Mouse (Mus musculus): ENCODE data around the gene Evpl.

Evpl gene

DNA sequence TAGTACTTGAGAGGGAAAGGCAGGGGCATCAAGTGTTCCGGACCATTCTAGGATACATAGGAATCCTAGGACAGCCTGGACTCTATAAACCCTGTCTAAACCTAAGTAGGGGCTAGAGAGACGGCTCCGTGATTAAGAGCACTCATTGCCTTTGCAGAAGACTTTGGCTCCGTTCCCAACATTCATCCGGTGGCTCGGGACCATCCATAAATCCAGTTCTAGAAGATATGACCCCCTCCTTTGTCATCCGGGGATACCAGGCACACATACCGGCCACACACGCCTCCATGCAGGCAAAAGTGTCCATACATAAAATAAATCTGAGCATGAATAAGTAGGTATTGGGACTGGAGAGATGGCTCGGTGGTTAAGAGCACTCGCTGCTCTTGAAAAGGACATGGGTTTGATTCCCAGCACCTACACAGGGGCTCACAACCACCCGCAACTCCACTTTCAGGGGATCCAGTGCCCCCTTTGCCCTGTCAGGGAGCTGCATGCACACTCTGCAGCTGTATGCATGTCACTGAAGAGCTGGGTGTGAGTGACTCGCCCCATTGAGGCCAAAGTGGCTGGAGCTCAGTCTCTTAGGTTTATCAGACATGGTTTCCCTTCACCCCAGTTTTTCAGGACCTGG lies 23.9 kb downstream of the Evpl start:
- no peak for DNase-seq (ENCODE audit: low spot score in 2 of 2)

GRCm38 (mm10) chr11:116212847-116213246 lies 25.0 kb downstream of the Evpl start:
- no peak for DNase-seq (ENCODE audit: low spot score in 2 of 2)

- DNase-seq (ENCODE audit: low spot score in 2 of 2), result no peak
Measured at GRCm38 (mm10) chr11:116210696-116211095, 27.2 kb downstream of the Evpl start.

GRCm38 (mm10) chr11:116209257-116209656 lies 28.6 kb downstream of the Evpl start:
- no peak for DNase-seq (ENCODE audit: low spot score in 2 of 2)

DNA sequence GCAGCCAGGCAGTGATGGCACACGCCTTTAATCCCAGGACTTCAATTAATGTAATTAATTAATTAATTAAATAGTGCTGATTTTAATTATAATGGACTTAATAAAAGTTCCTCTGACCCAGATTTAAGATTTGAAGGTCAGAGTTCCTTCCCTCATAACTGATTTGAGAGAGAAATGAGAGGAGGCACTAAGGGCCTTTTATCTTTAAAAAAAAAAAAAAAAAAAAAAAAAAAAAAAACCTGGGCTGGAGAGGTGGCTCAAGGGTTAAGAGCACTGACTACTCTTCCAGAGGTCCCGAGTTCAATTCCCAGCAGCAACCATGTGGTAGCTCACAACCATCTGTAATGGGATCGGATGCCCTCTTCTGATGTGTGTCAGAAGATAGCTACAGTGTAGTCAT lies 29.2 kb downstream of the Evpl start:
- DNase-seq (ENCODE audit: low spot score in 2 of 2), result no peak

- no peak for DNase-seq (ENCODE audit: low spot score in 2 of 2)
Measured at GRCm38 (mm10) chr11:116206678-116207077, 31.2 kb downstream of the Evpl start.

DNA sequence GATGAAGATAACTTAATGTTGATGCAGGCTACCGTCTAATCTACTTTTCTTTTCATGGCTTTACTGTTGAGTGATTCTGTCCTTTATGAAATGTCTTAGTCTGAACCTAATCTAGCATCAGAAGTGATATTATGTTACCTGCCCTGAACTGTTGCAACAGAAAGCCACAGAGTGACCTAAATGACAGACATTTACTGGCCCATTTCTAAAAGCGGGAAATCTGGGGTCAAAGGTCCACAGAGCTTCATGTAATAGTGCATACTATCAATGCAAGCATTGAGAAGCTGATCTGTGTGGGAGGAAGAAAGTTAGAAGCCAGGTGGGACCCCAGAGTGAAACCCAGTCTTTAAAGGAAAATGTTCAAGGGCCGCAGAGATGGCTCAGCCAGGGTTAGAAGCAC lies 34.7 kb downstream of the Evpl start:
- no peak for DNase-seq (ENCODE audit: low spot score in 2 of 2)

DNA sequence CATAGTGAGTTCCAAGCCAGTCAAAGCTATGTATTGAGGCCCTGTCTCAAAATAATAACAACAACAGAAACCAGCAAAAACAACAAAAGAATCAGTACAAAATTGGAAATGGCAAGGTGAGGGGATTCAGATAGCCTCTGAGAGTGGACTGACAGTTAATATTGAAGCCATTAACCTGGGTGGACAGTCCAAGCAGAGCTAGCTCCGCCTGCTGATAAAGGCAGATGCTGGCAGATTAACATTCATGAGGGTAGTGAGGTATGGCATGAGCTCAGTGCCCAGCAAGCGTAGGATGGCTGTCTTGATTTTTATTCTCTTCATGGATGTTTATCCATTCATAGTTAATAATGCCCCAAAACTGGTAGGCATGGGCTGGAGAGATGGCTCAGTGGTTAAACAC lies 36.7 kb downstream of the Evpl start:
- DNase-seq (ENCODE audit: low spot score in 2 of 2), result no peak

DNA sequence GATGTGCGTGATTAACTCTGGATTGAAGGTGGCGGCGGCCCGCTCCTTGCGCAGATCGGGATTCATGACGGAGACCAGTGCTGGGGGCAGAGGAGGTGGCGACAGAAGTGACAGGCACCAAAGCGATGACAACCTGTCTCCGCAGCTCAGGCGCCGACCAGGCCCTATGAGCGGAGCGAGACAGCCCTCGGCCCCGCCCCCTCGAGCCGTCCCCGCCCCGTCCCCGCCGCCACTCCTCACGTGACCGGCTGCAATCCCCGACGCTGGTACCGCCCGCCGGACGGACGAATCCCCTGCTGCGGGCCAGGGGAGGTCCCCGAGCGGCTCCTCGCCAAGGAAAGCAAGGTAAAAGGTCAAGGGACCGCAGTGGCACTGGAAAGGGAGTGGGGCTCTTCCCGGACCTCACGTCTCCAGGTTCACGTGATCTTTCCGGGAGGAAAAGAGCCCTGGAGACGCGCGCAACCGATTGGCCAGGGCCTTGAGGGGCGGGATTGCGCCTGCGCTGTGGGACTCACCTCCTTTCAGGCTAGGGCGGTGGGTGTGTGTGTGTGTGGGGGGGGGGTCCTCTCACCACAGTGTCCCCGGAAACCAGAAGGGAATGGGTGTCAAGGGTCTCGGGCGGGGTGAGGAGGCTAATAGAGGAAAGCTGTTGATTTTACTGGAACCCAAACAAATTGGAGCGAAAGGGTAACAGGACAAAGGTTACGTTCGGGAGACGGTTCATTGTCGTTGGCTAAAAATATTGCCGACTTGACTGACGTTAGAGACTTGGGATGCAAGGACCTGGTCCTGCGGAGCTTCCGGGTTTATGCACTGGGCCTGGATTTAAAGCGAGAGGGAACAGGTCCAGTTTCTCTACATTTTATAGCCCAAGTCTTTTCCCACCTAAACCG lies 39.0 kb downstream of the Evpl start, which contains the start of the genes Ten1 and Acox1:
Ten1 (plus strand) TSS at position 217 of the 893 bp plus-strand sequence.
Acox1 (minus strand) TSS at position 407 of the 893 bp plus-strand sequence.
- peak; percentile 87 to 95 for DNase-seq (ENCODE audit: low spot score in 2 of 2)

- DNase-seq (ENCODE audit: low spot score in 2 of 2), result no peak
Measured at GRCm38 (mm10) chr11:116198132-116198531, 39.7 kb downstream of the Evpl start.

DNA sequence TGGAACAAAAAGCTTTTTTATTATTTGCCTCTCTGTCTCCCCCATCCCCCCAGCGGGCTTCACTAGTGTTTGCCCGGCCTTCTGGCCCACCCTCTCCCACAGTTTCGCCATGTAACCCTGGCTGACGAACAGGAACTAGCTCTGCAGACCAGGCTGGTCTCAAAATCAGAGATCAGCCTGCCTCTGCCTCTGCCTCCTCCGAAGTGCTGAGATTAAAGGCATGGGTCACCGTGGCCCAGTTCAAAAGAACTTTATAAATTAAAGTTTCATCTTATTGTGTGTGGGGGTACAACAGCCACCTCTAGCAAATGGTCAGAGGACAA lies 40.3 kb downstream of the Evpl start:
- no peak for DNase-seq (ENCODE audit: low spot score in 2 of 2)

- DNase-seq (ENCODE audit: low spot score in 2 of 2), result no peak
Measured at GRCm38 (mm10) chr11:116196866-116197583, 40.9 kb downstream of the Evpl start.

GRCm38 (mm10) chr11:116196336-116196735 lies 41.5 kb downstream of the Evpl start:
- no peak for DNase-seq (ENCODE audit: low spot score in 2 of 2)

GRCm38 (mm10) chr11:116195252-116195651 lies 42.6 kb downstream of the Evpl start:
- DNase-seq (ENCODE audit: low spot score in 2 of 2), result no peak

DNA sequence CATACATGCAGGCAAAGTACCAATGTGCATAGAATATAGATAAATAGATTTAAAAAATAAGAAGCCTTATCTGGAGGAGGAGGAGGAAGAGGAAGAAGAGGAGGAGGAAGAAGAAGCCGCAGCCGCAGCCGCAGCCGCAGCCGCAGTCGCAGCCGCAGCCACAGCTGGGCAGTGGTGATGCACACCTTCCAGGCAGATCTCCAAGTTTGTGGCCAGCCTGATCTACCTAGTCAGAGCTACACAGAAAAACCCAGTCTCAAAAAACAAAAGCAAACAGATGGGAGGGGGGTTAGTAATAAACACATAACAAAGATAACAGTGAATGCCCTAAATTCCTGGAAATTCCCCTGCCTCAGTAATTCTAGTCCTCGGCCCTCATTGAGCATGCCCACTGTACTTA lies 43.3 kb downstream of the Evpl start:
- DNase-seq (ENCODE audit: low spot score in 2 of 2), result no peak

DNA sequence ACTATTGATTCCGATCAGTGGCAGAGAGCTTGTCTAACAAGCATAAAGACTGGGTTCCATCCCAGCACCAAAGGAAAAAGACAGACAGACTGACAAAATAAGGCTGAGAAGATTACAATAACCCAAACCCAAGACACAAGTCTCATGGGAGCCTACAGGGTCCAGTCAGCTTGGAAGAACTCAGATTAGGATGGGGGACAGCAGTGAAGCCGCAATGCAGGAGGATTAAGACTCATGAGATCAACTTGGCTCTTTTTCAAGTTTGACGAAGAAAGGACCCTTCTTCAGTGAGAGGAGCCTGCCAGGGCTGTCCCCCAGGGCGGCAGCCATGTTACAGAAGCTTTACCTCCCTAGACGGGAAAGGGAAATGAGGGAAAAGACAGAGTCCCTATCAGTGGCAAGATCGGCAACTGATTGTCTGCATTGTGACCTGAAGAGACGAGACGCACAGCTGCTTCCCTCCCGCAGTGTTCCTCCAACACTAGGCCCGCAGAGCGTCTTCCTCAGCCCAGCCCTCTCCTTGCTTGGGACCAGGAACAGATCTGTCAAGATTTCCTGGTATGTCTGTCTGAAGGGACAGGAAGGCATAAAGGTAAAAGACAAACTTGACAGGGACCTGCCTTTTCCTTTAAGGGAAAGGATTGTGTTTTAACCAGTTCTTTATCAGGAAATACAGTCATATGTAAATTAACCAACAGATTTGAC lies 50.5 kb downstream of the Evpl start:
- no peak for DNase-seq (ENCODE audit: low spot score in 2 of 2)

DNA sequence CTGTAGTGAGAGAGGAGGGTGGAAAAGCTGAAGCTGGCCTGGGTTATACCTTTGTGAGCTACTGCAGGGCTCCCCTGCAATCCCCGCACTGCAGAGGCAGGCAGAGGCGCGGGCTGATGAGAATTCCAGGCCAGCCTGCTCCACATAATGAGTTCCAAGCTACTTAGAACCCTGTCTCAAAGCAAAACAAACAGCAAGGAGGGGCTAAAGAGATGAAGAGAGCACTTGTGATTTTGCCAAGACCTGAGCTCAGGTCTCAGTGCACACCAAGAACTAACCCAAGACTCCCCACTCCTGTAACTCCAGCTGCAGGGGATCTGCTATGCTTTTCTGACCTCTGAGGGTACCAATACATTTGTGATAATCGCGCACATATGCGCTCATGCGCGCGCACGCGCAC lies 51.5 kb downstream of the Evpl start:
- DNase-seq (ENCODE audit: low spot score in 2 of 2), result no peak

DNA sequence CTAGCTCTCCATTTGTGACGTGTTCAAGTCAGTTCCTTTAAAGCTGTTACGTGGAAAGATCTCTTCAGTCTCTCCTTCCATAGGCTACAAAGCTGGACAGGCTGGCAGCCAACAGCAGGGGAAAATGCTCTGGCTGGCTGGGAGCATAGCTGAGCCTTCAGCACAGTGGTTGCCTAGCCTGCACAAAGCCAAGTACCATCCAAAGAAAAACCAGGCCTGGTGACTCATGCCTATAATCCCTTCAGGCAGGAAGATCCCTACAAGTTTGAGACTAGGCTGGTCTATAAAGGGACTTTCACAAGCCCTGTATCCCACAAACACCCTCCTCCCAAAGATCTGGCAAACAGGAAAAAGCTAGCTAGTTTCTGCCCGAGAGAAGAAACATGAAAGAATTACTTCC lies 52.0 kb downstream of the Evpl start:
- DNase-seq (ENCODE audit: low spot score in 2 of 2), result no peak

- DNase-seq (ENCODE audit: low spot score in 2 of 2), result no peak
Measured at GRCm38 (mm10) chr11:116178411-116179121, 59.3 kb downstream of the Evpl start.

DNA sequence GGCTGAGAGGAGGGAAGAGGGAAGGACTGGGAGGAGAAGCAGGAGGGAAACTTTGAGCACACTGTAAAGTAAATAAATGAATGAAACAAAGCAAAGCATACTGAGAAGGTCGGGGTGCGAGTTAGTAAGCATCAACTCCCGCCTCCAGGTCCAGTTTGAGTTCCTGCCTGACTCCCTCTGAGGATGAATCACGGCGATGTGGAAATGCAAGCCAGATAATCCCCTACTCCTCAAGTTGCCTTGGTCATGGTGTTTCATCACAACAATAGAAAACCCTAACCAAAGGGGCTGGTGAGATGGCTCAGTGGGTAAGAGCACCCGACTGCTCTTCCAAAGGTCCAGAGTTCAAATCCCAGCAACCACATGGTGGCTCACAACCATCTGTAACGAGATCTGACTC lies 61.9 kb downstream of the Evpl start:
- DNase-seq (ENCODE audit: low spot score in 2 of 2), result no peak

DNA sequence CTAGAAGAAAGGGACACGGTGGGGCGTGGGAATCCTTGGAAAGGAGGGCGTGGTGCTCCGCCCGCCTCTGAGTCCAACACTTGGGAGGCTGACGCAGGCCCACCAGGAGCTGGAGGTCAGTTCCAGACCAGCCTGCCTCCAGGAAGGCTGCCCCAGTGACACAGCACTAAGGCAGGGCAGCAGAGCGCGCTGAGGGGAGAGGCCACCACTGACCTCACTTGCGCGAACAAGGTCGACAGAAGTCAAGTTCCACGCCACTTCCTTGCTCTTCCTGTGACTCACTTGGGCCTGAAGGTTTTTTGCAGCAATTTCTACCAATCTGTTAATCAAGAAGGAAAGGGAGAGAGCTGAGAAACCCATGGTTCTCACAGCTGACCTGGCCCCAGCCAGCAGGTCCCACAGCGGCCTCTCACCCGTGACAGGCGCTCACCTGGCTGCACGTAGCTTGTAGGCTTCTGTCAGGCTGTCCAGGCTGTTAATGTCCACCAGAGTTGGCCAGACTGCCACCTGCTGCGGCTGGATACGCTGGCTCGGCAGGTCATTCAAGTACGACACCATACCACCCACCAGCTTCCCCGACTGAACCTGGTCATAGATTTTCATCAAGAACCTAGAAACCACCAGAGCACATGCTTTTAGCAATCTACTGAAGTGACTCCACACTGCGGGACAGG lies 63.0 kb downstream of the Evpl start:
- DNase-seq (ENCODE audit: low spot score in 2 of 2), result no peak

Measured in cerebellum, postnatal 4 days (tissue).